Mouse (Mus musculus) hematopoietic stem cell, adult 5-6 weeks (primary cell): ENCODE data around the gene Rpap2. TPM values are rescaled to one million over a fixed set of nuclear protein-coding genes. Genes with fewer than 3 reads are reported as not detected.
A peak's percentile ranks its signal among the peaks of the same experiment; 100 is the strongest.

ENCODE experiments used
- ATAC-seq, 2 experiments: fragments of 125-278 bp in 1 of 2; replicated peaks in 1 of 2; 2 replicates each; pipeline ENCODE4 v1.8.0; 2016 to 2017; ENCODE audit warnings: inconsistent platforms in 2 of 2, mild to moderate bottlenecking in 2 of 2, moderate number of reproducible peaks in 2 of 2, low read depth in 1 of 2, moderate TSS enrichment in 1 of 2; ENCODE audit not compliant: low FRiP score in 2 of 2, poor library complexity in 2 of 2, severe bottlenecking in 2 of 2, insufficient read depth in 1 of 2, low TSS enrichment in 1 of 2
- total RNA-seq: library from RNA; stranded (forward); fragments of 172-1452, 232-1000 nt; gene quantifications from 2 replicates; pipeline ENCODE4 v1.2.3, GENCODE M21; 2017

Gene Rpap2
- 45.7 and 58.5 TPM in 2 replicates for total RNA-seq

DNA sequence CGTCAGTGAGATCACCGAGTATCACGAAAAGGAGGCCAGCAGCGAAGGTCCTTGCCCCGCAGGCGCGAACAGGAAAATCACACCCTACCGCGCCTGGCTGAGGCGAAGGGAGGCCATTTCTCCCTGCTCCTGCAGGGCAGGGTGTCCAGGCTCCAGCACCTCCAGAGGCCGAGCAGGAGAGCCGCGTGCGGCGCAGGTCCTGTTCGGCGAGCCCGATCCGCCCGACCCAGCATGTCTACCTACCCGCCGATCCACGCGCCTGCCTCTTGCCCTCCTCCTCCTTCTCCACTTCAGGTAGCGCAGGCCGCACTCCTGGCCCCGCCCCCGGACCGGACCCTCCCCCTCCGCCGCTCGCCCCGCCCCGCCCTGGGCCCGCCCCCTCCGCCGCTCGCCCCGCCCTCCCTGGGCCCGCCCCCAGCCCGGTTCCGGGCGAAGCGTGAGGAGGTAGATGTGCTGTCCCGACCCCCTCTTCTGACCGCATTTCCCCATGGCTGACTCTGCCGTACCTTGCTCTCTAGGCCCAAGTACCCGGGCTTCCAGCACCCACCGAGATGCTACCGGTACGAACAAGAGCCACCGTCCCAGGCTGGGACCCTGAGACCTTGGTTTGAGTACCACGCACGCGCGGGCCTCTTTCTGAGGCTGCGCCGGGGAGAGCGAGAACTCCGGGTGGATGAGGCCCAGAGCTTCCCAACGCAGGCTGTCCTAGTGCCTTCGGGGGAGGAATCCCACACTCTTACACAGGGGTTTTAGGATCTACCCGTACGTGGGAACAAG lies at the start of gene Rpap2, which contains the start of gene Glmn:
TSS of gene Rpap2 (plus strand) at position 73 of the 777 bp plus-strand sequence.
TSS of gene Glmn (minus strand) at position 588 of the 777 bp plus-strand sequence.
- ATAC-seq, result peak; percentile 80 to 92

DNA sequence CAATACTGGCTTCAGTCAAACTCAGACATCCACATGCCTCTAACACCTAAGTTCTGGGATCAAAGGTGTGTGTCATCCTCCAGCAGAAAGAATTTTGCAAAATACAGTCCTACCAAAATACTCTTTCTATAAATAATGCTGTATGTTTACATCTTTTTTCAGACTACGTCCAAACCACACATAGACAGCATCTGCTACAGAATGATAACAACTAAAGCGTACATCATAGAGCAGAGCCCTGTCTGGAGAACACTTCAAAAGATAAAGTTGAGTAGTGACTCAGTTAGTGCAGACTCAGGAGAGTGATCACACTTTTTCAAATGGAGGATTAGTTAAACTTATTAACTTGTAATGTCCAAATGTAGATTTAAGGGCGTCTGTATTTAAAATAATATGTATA lies 49.2 kb upstream of the Rpap2 start:
- ATAC-seq, result no peak

- ATAC-seq, result no peak
Observed at GRCm38 (mm10) chr5:107548444-107548843, 48.7 kb upstream of the Rpap2 start.

DNA sequence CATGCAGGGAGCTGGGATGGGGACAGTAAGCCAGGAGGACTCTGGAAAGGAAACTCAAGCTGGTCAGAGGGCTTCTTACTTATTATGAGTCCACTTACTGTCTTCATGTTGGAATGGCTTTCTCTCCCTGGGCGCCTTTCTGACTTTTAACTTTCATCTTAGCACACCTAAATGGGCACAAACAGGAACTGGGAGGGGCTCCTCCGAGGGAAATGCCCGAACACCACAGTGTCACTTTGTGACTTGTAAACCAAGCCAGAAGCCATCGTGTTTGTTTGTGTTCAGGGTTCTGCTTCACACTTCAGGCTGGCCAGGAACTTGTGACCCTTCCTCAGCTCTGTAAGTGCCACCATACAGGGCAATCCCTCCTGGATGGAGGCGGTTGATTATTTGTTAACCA lies 42.8 kb upstream of the Rpap2 start:
- ATAC-seq, result no peak

GRCm38 (mm10) chr5:107556969-107557368 lies 40.2 kb upstream of the Rpap2 start:
- no peak for ATAC-seq

DNA sequence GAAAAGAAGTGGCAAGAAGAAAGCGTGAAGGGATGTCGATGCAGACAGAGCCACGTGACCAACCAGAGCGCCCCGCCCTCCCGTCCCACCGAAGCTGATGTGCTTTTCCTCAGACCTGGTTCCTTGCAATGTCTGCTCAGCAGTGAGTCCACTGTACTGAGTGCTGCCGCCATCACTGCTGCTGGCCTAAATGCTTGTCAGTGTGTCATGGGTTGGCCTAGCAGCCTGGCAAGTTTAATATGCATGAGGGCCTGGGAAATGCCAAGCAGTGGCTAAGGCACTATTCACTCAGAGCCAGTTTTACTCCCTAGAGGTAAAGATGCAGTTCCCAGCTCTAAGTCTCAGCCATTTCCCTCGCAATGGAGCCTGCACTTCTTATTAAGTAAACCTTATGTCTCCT lies 28.0 kb upstream of the Rpap2 start:
- no peak for ATAC-seq

- no peak for ATAC-seq
Observed at GRCm38 (mm10) chr5:107598380-107598779, 1.2 kb downstream of the Rpap2 start.

DNA sequence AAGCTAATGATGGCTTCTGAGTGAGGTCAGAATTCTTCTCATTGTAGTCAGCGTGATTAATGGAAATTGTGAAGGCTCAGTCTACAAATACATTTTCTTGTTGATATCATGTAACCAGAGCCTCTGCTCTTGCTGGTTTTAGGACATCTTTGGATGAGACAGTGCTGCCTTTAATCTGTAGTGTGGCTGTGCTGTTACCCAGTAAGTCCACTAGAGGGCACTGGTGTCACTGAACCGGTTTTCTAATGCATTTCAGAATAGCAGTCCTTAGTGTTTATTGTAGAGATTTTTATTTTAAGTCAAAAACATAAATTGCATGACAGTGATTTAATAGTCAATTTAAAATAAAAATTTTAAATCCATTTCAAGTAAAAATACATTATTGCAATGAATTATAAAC lies 14.1 kb downstream of the Rpap2 start:
- ATAC-seq, result peak; percentile 89; a peak in 3 of 4 replicates

GRCm38 (mm10) chr5:107617986-107618385 lies 20.8 kb downstream of the Rpap2 start:
- ATAC-seq, result no peak

- no peak for ATAC-seq
Observed at GRCm38 (mm10) chr5:107621327-107621726, 24.2 kb downstream of the Rpap2 start.

DNA sequence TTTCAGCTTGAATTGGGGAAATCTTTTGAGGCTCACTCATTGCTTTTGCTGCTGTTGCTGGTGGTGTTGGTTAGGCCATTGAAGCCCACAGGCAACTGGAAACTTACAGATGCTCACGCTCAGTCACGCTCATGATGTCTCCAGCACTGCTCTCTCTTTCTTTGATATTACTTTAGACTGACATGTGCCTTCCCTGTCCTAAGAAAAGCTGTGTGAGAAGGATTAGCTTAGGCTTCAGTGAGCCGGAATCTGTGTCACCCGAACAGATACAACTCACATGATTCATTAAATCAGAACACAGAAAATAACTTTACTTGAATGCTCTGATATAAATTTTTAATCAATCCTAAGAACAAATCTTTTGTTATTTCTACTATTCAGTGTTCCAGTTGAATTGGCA lies 36.5 kb downstream of the Rpap2 start:
- no peak for ATAC-seq

DNA sequence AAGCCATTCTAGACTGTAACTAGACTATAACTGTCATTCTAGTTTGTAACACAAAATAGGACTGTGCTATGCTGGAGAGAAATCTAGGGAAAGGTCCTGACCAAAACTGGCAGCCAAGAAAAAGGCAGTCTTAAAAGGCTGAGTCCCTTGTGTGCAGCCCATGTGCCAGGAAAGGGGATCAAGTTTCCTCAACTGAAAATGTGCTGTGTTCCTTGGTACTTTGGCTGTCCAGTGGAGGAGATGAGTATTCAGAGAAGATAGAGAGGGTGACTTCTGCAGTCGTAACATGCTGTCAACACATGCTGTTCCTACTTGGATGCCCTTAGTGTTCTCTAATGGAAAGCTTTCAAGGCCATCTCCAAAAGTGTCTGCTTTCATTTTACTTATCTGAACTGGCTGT lies 39.9 kb downstream of the Rpap2 start:
- no peak for ATAC-seq

DNA sequence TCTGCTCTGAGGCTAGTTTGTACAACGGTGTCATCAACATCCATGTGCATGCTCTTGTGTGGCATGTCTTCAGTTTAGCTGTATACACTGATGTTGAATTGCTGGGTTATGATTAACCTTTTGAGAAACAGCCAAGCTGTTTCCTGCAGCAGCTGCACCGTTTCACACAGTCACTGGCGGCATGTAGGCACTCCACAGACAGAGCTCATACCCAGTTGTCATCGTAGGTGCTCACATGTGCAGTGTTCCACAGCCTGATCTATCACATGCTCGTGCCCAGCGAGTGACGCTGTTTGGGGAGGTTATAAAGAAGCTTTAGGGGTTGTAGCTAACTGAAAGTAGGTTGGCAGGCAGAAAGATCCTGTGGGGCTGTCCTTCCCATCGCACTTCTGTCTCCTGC lies 41.2 kb downstream of the Rpap2 start:
- no peak for ATAC-seq

DNA sequence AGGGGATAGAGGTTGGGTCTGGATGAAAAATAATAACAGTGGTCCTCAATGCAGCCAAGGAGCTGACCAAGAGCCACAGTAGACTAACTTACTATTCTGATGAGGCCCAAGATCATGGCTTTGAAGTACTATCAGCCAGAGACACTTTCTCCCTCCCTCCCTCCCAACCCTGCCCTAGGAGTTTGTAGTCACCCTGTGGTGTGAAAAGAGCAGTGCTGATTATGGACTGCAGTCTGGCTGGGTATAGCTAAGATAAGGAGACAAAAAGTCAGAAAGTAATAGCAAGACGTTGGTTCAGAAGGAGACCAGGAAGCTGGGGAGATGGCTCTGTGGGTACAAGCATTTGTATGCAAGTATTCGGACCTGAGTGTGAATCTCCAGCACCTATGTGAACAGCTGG lies 47.4 kb downstream of the Rpap2 start:
- no peak for ATAC-seq

- ATAC-seq, result no peak
Observed at GRCm38 (mm10) chr5:107645935-107646334, 48.8 kb downstream of the Rpap2 start.

GRCm38 (mm10) chr5:107647580-107647979 lies 50.4 kb downstream of the Rpap2 start:
- no peak for ATAC-seq

GRCm38 (mm10) chr5:107648552-107649125 lies 51.5 kb downstream of the Rpap2 start:
- no peak for ATAC-seq

GRCm38 (mm10) chr5:107649680-107650079 lies 52.5 kb downstream of the Rpap2 start:
- ATAC-seq, result no peak

DNA sequence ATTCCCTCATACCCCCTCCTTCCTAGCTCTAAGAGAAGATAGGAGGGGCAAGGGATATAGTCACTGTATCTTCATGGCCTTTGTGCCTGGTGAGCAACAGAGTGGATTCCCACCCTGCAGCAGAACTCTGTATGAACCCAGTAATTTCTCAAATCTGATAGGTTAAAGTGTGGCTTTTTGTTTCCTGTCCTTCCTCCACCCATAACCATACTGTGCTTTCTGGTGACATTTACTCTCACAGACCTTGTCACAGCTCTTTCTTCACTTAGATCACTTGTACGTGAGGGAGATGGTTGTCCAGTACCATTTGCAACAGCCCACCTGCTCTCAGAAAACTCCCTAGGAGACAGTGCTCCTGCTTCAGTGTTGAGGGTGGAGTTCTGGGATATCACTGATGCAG lies 53.3 kb downstream of the Rpap2 start:
- ATAC-seq, result no peak
